In the genomic region with DNA sequence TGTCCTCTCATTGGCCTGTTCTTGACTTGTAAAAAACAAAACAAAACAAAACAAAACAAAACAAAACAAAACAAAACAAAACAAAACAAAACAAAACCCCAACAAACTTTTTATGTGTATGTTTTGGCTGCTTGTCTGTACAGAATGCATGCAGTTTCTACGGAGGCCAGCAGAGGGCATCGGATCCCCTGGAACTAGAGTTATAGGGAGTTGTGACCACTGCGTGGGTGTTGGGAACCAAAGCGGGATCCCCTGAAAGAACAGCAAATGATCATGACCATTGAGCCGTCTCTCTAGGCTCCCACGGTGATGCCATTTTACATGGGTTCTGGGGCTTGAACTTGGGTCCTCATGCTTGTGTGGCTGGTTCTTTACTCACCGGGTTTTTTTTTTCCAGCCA, we compare ENCODE assay signal across 13 mouse cellular contexts.
DNase-seq lines count a peak whose midpoint lies in the region; ATAC-seq and TF ChIP-seq lines count a peak whose summit lies in the region.
"Had no signal": no experiment of that assay in that cellular context is flagged by ENCODE, and none has a peak within 500 bp of the region (broad histone marks: within the 10 kb centered on the region; RNA-seq: fewer than 3 reads in every experiment).

No protein-coding gene starts in this region.

- TF ChIP-seq POLR2A in spleen, adult 2 months (IDR thresholded peaks at IDR 0.05; ENCODE audit: low read depth, low read length): no peak
- TF ChIP-seq POLR2A in brain, embryonic 14.5 days (IDR thresholded peaks at IDR 0.05; ENCODE audit: borderline replicate concordance, extremely low read depth, insufficient read depth, insufficient read length, poor library complexity, severe bottlenecking): no peak

- no peak overlapping the region for H3K4me2 ChIP-seq in heart, postnatal 0 days (ENCODE audit: low read depth, low read length)
- H3K4me2 ChIP-seq: hindbrain, embryonic 15.5 days; limb, embryonic 15.5 days; midbrain, embryonic 11.5 days; neural tube, embryonic 15.5 days had no signal

- peak; percentile 20; the same call in 1 of the 2 replicates for TF ChIP-seq CTCF in heart, postnatal 0 days (IDR thresholded peaks at IDR 0.05; ENCODE audit: low read depth)
- 0 out of 2 replicates have a peak, but pooled peaks have one; percentile 3 for TF ChIP-seq CTCF in spleen, adult 2 months (IDR thresholded peaks at IDR 0.05; ENCODE audit: extremely low read depth, insufficient read depth, insufficient read length, insufficient replicate concordance)
- TF ChIP-seq CTCF in brain, embryonic 14.5 days (IDR thresholded peaks at IDR 0.05; ENCODE audit: borderline replicate concordance, extremely low read depth, insufficient read depth, insufficient read length): peak; percentile 30; the same call in 1 of the 2 replicates

- H3K9ac ChIP-seq in heart, postnatal 0 days (replicated peaks; ENCODE audit: low read depth, low read length): no peak overlapping the region
- H3K9ac ChIP-seq: hindbrain, embryonic 15.5 days; limb, embryonic 15.5 days; neural tube, embryonic 15.5 days had no signal

- H3K27me3 ChIP-seq in heart, postnatal 0 days (ENCODE audit: control insufficient read depth, insufficient read depth, low read length): no peaks in the 10 kb centered on the region
- no peaks in the 10 kb centered on the region for H3K27me3 ChIP-seq in heart, embryonic 10.5 days (ENCODE audit: insufficient read depth, poor library complexity, severe bottlenecking)
- no peaks in the 10 kb centered on the region for H3K27me3 ChIP-seq in spleen, adult 2 months (ENCODE audit: control insufficient read depth, insufficient read depth, low read length)
- H3K27me3 ChIP-seq: hindbrain, embryonic 15.5 days; limb, embryonic 15.5 days; neural tube, embryonic 15.5 days had no signal

- 0 out of 2 replicates have a peak, but pooled peaks cover 4% of the 10 kb centered on the region for H3K9me3 ChIP-seq in heart, postnatal 0 days (replicated peaks; ENCODE audit: control insufficient read depth, low read length)
- no peaks in the 10 kb centered on the region for H3K9me3 ChIP-seq in heart, embryonic 10.5 days
- H3K9me3 ChIP-seq: forebrain, embryonic 10.5 days; hindbrain, embryonic 15.5 days; limb, embryonic 15.5 days; neural tube, embryonic 15.5 days had no signal

- no peak for DNase-seq in heart, postnatal 0 days (ENCODE audit: low spot score)
- DNase-seq in heart, embryonic 10.5 days (ENCODE audit: low spot score): no peak
- no peak for DNase-seq in spleen, adult 2 months (ENCODE audit: low read depth in 1 of 2, low spot score in 2 of 2)
- no peak for DNase-seq in spleen, adult 12 weeks (ENCODE audit: low spot score)
- no peak for DNase-seq in brain, embryonic 14.5 days (ENCODE audit: low read depth)
- DNase-seq in thymus, postnatal 4 days: peak; percentile 69
- DNase-seq in MN1 (ENCODE audit: low spot score): no peak
- DNase-seq in layer of hippocampus, postnatal 36 days: no peak

- no peak overlapping the region for H3K4me3 ChIP-seq in heart, postnatal 0 days (ENCODE audit: low read depth, low read length)
- H3K4me3 ChIP-seq in heart, embryonic 10.5 days: no peak overlapping the region
- H3K4me3 ChIP-seq in spleen, adult 2 months (ENCODE audit: extremely low read depth, insufficient read depth, insufficient read length): no peak overlapping the region
- H3K4me3 ChIP-seq: forebrain, embryonic 10.5 days; hindbrain, embryonic 15.5 days; limb, embryonic 15.5 days; neural tube, embryonic 15.5 days had no signal

- H3K27ac ChIP-seq in heart, postnatal 0 days (ENCODE audit: low read depth): no peak overlapping the region
- no peak overlapping the region for H3K27ac ChIP-seq in heart, embryonic 10.5 days
- H3K27ac ChIP-seq in spleen, adult 2 months (ENCODE audit: insufficient read depth, low read length): no peak overlapping the region
- H3K27ac ChIP-seq: forebrain, embryonic 10.5 days; hindbrain, embryonic 15.5 days; limb, embryonic 15.5 days; neural tube, embryonic 15.5 days had no signal

- 81% methylated on average over 7 of the region's 7 CpGs for WGBS in heart, postnatal 0 days
- WGBS in heart, embryonic 10.5 days: 79% methylated on average over 7 of the region's 7 CpGs
- 90% methylated on average over 7 of the region's 7 CpGs for WGBS in spleen, adult 2 months

- no peaks in the 10 kb centered on the region for H3K36me3 ChIP-seq in heart, postnatal 0 days (replicated peaks; ENCODE audit: control insufficient read depth, insufficient read depth, low read length)
- no peaks in the 10 kb centered on the region for H3K36me3 ChIP-seq in heart, embryonic 10.5 days
- H3K36me3 ChIP-seq in spleen, adult 2 months (ENCODE audit: control insufficient read depth, insufficient read depth, low read length): no peaks in the 10 kb centered on the region
- H3K36me3 ChIP-seq: forebrain, embryonic 10.5 days; hindbrain, embryonic 15.5 days; limb, embryonic 15.5 days; neural tube, embryonic 15.5 days had no signal

- no peaks in the 10 kb centered on the region for H3K4me1 ChIP-seq in heart, postnatal 0 days (ENCODE audit: control insufficient read depth, insufficient read depth)
- no peaks in the 10 kb centered on the region for H3K4me1 ChIP-seq in heart, embryonic 10.5 days
- no peaks in the 10 kb centered on the region for H3K4me1 ChIP-seq in spleen, adult 2 months (ENCODE audit: control insufficient read depth, insufficient read depth, insufficient read length)
- H3K4me1 ChIP-seq: forebrain, embryonic 10.5 days; hindbrain, embryonic 15.5 days; limb, embryonic 15.5 days; neural tube, embryonic 15.5 days had no signal

- no peak for ATAC-seq in heart, postnatal 0 days (ENCODE audit: insufficient read depth, low read depth)

- no peak for TF ChIP-seq EP300 in heart, postnatal 0 days (IDR thresholded peaks at IDR 0.05; ENCODE audit: low read depth)
